Mouse (Mus musculus) embryonic facial prominence, embryonic 13.5 days (tissue): ENCODE measurements around the gene Lhfp. TPM values are rescaled to one million over a fixed set of nuclear protein-coding genes. Genes with fewer than 3 reads are reported as not detected.

Experiments
- ATAC-seq: fragments of 200-750 bp; cut with Nextera tagmentation; 2 replicates; pipeline ENCODE4 v1.8.0; 2017; ENCODE audit warnings: low read depth; ENCODE audit not compliant: insufficient number of reproducible peaks, insufficient read depth, low FRiP score, low TSS enrichment
- H3K27ac ChIP-seq: fragments of 300-500 bp; sonication (generic); 2 replicates; pipeline ENCODE4 v1.5.1; 2015; ENCODE audit warnings: moderate library complexity, mild to moderate bottlenecking, inconsistent platforms
- H3K27me3 ChIP-seq: fragments of 300-500 bp; sonication (generic); 2 replicates; pipeline ENCODE4 v1.6.1; 2015; ENCODE audit warnings: mild to moderate bottlenecking, inconsistent platforms
- H3K36me3 ChIP-seq: fragments of 300-500 bp; sonication (generic); 2 replicates; pipeline ENCODE4 v1.6.1; 2015; ENCODE audit warnings: mild to moderate bottlenecking, inconsistent platforms
- H3K4me1 ChIP-seq: fragments of 300-500 bp; sonication (generic); 2 replicates; pipeline ENCODE4 v1.6.1; 2015; ENCODE audit warnings: inconsistent platforms
- H3K4me2 ChIP-seq: fragments of 300-500 bp; sonication (generic); 2 replicates; pipeline ENCODE4 v1.6.1; 2015; ENCODE audit warnings: moderate library complexity, mild to moderate bottlenecking, inconsistent platforms
- H3K4me3 ChIP-seq: fragments of 300-500 bp; sonication (generic); 2 replicates; pipeline ENCODE4 v1.5.1; 2015; ENCODE audit warnings: mild to moderate bottlenecking, inconsistent platforms
- H3K9ac ChIP-seq: fragments of 300-500 bp; sonication (generic); 2 replicates; pipeline ENCODE4 v1.6.1; 2015; ENCODE audit warnings: mild to moderate bottlenecking, inconsistent platforms
- H3K9me3 ChIP-seq: fragments of 300-500 bp; sonication (generic); 2 replicates; pipeline ENCODE4 v1.6.1; 2016; ENCODE audit warnings: inconsistent platforms
- WGBS: fragments of 180-500 bp; shearing (Covaris S2); methylation state at CpG from one replicate; pipeline ENCODE4 v1.1.7; 2015; ENCODE audit warnings: mixed read lengths; 5-methylcytosine and 5-hydroxymethylcytosine counted together
- polyA plus RNA-seq: library from polyadenylated mRNA; unstranded; fragments of >200 nt; fragmentation: Nextera tagmentation; extraction: Ambion mirVana; gene quantifications from 2 replicates; pipeline ENCODE4 v1.2.1, GENCODE M21; 2015

Gene Lhfp
- polyA plus RNA-seq, 1 experiment from 2014 or later: 44.7 TPM

DNA sequence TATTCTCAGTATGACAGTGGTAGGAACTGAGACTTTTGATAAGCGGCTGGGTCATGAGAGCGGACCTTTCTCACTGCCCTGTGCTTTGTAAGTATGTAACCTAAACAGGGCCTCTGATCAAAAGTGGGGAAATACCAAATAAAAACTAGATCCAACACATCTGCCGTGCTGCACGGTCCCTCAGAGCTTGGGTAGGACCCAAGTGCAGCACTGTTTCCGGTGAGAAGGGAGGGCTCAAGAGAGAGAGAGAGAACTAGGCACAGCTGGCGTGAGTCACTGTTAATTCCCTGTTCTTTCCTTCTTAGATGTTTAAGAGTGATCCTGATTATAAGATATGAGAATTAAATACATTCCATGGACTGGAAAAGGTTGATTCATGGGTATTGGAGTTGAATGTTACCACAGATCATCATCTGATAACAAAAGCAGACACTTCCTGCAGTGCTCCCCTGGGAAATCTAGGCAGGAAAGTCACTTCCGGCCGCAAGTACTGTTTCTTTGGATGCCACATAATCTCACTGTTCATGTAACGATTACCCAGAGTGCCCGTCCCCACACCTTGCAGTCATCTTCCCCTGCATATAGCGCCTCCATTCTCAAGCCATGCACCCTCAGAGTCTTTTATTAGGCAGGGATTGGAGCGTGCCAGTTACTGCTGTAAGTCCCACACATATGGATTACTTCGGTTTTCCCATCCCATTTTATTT lies 243.3 kb downstream of the Lhfp start:
- H3K27me3 ChIP-seq: no peaks in the 10 kb centered on the region
- no peak overlapping the region for H3K4me3 ChIP-seq
- no peak overlapping the region for H3K9ac ChIP-seq
- 66% methylated on average over 13 of the region's 13 CpGs for WGBS
- ATAC-seq: no peak
- no peaks in the 10 kb centered on the region for H3K4me1 ChIP-seq
- H3K36me3 ChIP-seq: no peaks in the 10 kb centered on the region
- no peaks in the 10 kb centered on the region for H3K9me3 ChIP-seq
- H3K27ac ChIP-seq: no peak overlapping the region
- H3K4me2 ChIP-seq: no peak overlapping the region

DNA sequence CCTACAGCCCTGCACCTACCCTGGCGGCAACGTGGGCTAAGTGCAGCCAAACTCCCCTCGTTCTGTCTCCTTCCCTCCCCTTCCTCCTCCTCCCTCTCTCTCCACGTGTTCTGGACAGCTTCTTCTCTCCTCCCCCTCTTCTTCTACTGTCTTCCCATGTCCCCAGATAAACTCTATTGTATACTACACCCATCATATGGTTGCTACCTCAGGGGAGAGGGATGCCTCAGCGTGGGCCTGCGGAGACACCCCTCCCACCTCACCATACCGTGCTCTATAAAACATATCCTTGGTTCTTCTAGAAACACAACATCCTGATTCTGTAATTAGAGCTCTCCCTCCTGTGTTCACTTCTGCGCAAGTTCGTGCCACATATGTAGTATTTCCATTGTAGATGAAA lies 247.3 kb downstream of the Lhfp start:
- Histone ChIP-seq H3K27ac (no peak overlapping the region), H3K4me2 (no peak overlapping the region), H3K9me3 (no peaks in the 10 kb centered on the region), H3K9ac (no peak overlapping the region), H3K4me1 (no peaks in the 10 kb centered on the region), H3K4me3 (no peak overlapping the region), H3K36me3 (no peaks in the 10 kb centered on the region), H3K27me3 (peaks cover 3% of the 10 kb centered on the region; the same call in 1 of the 2 replicates)
- WGBS: 54% methylated on average over 9 of the region's 9 CpGs
- no peak for ATAC-seq

DNA sequence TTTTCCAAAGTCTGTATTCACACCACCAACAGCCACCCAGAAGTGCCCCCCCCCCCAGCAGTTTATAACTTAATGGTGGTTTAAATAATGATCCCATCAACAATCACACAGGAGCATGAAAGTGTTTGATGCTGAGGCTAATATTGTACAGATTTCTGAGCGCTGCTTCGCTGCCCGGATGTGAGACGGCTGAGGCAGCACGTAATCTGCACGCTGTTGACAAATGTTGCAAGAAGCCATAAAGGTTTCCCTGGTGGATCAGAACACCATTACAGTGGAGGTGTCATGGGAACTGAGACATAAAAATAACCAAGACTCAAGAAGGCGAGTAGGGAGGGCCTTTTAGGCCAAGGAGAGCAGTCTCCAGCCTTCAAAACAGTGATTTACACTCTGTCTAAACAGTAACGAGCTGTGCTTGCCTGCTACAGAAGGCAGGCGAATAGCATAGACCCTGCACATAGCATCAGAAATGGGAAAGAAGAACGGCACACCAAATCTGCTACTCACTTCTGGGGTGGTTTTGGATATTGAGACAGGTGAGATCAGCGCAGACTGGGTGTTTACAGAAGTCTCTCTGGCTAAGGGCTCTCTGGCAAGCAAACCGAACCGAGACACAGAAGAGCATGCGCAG lies 248.4 kb downstream of the Lhfp start:
- H3K27me3 ChIP-seq: peaks cover 3% of the 10 kb centered on the region; the same call in 1 of the 2 replicates
- no peak for ATAC-seq
- H3K4me2 ChIP-seq: no peak overlapping the region
- 81% methylated on average over 14 of the region's 14 CpGs for WGBS
- H3K9me3 ChIP-seq: no peaks in the 10 kb centered on the region
- no peak overlapping the region for H3K27ac ChIP-seq
- no peaks in the 10 kb centered on the region for H3K36me3 ChIP-seq
- no peaks in the 10 kb centered on the region for H3K4me1 ChIP-seq
- H3K4me3 ChIP-seq: no peak overlapping the region
- no peak overlapping the region for H3K9ac ChIP-seq

DNA sequence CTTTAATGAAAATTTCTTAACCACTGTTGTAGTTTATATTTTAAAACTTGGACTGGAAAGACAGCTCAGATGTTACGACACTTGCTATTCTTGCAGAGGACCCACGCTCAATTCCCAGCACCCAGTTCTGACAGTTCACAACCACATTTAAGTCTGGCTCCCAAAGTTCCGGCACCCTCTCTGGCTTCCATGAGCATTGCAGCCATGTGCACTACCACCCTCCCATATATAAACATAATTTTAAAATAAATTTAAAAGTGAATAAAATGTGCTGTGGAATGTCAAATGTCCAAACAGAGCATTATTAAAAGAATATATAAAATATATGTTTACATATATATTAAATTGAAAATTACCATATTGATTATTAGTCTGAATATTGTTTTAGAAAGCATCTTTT lies 249.9 kb downstream of the Lhfp start:
- Histone ChIP-seq H3K4me2 (no peak overlapping the region), H3K9ac (no peak overlapping the region), H3K9me3 (no peaks in the 10 kb centered on the region), H3K27me3 (peaks cover 3% of the 10 kb centered on the region; the same call in 1 of the 2 replicates), H3K36me3 (no peaks in the 10 kb centered on the region), H3K4me1 (no peaks in the 10 kb centered on the region), H3K4me3 (no peak overlapping the region), H3K27ac (no peak overlapping the region)
- ATAC-seq: no peak
- 93% methylated on average over 3 of the region's 3 CpGs for WGBS

DNA sequence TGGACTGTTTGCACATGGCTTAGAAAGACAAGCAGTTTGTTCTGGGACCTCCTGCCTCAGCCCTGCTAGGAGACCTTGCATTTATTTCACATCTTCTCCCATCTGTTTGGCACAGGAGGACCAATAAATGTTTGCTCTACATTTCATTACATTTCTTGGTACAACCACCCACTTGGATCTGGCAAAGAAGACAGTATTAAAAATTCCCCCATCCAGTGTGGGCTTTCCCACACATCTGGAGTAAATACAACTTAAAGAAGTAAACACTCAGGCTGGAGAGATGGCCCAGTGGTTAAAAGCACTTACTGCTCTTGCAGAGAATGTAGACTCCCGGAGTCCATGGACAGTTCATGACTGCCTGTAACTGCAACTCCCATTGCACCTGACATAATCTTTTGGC lies 250.6 kb downstream of the Lhfp start:
- H3K4me2 ChIP-seq: no peak overlapping the region
- H3K36me3 ChIP-seq: no peaks in the 10 kb centered on the region
- peaks cover 3% of the 10 kb centered on the region; the same call in 1 of the 2 replicates for H3K27me3 ChIP-seq
- no peak for ATAC-seq
- H3K4me1 ChIP-seq: no peaks in the 10 kb centered on the region
- no peaks in the 10 kb centered on the region for H3K9me3 ChIP-seq
- no peak overlapping the region for H3K4me3 ChIP-seq
- H3K27ac ChIP-seq: no peak overlapping the region
- H3K9ac ChIP-seq: no peak overlapping the region
- 57% methylated on average over 1 of the region's 1 CpGs for WGBS

DNA sequence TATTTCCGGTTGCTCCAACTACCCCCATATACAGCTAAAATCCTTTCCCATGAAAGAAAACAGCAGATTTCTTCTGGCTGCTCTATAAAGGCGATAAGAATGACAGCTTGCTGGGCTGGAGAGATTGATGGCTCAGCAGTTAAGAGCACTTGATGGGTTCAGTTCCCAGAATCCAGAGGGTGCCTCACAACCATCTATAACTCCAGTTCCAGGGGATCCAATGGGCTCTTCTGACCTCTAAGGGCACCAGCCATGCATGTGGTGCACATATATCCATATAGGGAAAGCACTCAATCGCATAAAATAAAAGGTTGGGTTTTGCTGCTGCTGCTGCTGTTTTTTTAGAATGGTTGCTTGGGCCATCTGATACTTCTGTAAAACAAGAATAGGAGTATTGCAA lies 251.1 kb downstream of the Lhfp start:
- H3K36me3 ChIP-seq: no peaks in the 10 kb centered on the region
- WGBS: 82% methylated on average over 3 of the region's 3 CpGs
- ATAC-seq: no peak
- no peak overlapping the region for H3K27ac ChIP-seq
- no peaks in the 10 kb centered on the region for H3K9me3 ChIP-seq
- H3K9ac ChIP-seq: no peak overlapping the region
- no peak overlapping the region for H3K4me2 ChIP-seq
- no peaks in the 10 kb centered on the region for H3K4me1 ChIP-seq
- H3K27me3 ChIP-seq: peaks cover 3% of the 10 kb centered on the region; the same call in 1 of the 2 replicates
- no peak overlapping the region for H3K4me3 ChIP-seq

DNA sequence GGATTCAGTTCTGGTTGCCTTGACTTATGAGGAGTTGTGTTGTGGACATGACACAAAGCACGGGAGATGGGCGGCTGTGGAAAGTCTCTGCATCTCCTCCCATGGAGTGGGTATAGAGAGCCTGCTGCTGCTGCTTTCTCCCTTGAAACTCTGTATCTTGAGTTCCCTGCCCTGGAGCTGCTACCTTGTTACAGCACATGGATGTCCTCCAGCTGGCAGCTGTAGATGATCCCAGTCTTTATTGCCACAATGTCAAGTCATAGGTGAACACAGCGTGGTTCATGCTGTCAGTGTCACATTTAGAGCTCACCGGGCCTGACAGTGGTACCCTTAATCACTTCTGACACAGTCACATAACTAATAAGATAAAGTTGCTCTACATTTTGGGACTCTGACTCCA lies 251.7 kb downstream of the Lhfp start:
- no peak for ATAC-seq

DNA sequence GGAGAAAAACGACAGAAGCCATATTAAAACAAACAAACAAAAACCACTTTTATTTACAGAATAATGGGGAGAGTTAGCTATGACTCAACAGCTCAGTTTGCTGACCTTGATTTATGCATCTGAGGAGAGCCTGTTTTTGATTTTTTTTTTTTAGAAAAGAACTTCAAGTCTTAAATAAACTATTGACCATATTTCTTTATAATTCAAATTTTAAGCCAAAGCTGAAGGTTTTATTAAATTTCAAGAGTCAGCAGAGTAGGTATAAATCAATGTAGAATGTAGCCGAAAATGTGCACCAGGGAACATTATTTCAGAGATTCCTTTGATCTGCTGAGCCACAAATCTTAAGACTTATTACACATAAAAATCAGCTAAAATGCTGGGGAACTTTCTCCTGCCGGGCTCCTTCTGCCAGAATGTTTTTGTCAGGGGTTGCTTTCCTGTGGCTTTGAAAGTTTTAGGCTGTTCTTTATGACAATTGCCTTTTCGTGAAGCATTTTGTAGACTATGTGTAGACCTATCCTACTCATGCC lies 252.6 kb downstream of the Lhfp start:
- no peak overlapping the region for H3K4me2 ChIP-seq
- H3K9me3 ChIP-seq: no peaks in the 10 kb centered on the region
- H3K4me1 ChIP-seq: no peaks in the 10 kb centered on the region
- H3K27ac ChIP-seq: no peak overlapping the region
- 51% methylated on average over 4 of the region's 4 CpGs for WGBS
- no peak for ATAC-seq
- no peak overlapping the region for H3K9ac ChIP-seq
- no peaks in the 10 kb centered on the region for H3K36me3 ChIP-seq
- no peak overlapping the region for H3K4me3 ChIP-seq
- H3K27me3 ChIP-seq: peaks cover 3% of the 10 kb centered on the region; the same call in 1 of the 2 replicates

More for the DNA sequence above, 251.7 kb downstream of the Lhfp start:
- H3K4me1 ChIP-seq: no peaks in the 10 kb centered on the region
- H3K36me3 ChIP-seq: no peaks in the 10 kb centered on the region
- WGBS: 90% methylated on average over 4 of the region's 4 CpGs
- H3K4me2 ChIP-seq: no peak overlapping the region
- no peaks in the 10 kb centered on the region for H3K9me3 ChIP-seq
- no peak overlapping the region for H3K27ac ChIP-seq
- peaks cover 3% of the 10 kb centered on the region; the same call in 1 of the 2 replicates for H3K27me3 ChIP-seq
- no peak overlapping the region for H3K4me3 ChIP-seq
- no peak overlapping the region for H3K9ac ChIP-seq

DNA sequence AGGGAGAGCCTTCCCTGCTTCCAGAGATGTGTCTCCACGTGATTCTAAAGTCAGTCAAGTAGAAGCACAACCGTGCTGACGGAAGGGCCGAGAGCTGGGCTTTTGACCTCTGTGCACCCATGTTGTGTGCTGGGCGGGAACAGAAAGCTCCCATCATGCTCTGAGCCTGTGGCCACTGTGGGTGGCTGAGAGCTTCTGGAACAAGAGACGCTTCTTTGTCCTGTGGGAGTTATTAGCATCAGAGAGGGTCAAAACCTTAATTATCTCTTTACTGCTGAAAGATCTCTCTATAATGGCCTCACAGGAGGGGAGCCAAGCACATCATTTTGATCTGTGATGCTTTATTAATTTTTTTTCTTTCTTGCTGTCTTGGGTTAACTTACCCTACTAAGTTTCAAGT lies 253.5 kb downstream of the Lhfp start:
- no peak overlapping the region for H3K4me2 ChIP-seq
- 56% methylated on average over 6 of the region's 6 CpGs for WGBS
- no peak overlapping the region for H3K27ac ChIP-seq
- no peaks in the 10 kb centered on the region for H3K9me3 ChIP-seq
- H3K4me3 ChIP-seq: no peak overlapping the region
- peaks cover 3% of the 10 kb centered on the region; the same call in 1 of the 2 replicates for H3K27me3 ChIP-seq
- no peak overlapping the region for H3K9ac ChIP-seq
- no peaks in the 10 kb centered on the region for H3K36me3 ChIP-seq
- no peaks in the 10 kb centered on the region for H3K4me1 ChIP-seq
- no peak for ATAC-seq

DNA sequence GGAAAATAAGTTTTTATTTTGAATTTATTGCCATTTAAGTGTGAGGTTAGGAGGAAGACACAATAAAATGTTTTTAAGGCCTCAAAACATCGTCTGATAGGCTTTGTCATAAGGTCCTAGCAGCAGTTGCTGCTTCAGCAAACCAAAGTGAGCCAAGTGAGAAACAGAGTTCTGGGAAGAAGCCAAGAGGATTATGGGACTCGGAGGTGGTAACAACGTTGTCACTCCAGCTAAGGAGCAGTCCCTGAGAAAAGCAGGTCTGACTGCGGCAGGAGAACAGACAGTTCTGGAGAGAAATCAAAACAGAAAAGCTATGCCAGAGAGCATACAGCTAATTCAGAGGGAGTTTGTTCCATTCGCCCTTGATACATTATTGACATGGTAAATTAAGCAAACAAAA lies 260.5 kb downstream of the Lhfp start:
- 66% methylated on average over 5 of the region's 5 CpGs for WGBS
- Histone ChIP-seq H3K4me3 (no peak overlapping the region), H3K9me3 (peaks cover 9% of the 10 kb centered on the region), H3K4me2 (no peak overlapping the region), H3K27me3 (no peaks in the 10 kb centered on the region), H3K4me1 (no peaks in the 10 kb centered on the region), H3K9ac (no peak overlapping the region), H3K36me3 (no peaks in the 10 kb centered on the region), H3K27ac (no peak overlapping the region)
- no peak for ATAC-seq

DNA sequence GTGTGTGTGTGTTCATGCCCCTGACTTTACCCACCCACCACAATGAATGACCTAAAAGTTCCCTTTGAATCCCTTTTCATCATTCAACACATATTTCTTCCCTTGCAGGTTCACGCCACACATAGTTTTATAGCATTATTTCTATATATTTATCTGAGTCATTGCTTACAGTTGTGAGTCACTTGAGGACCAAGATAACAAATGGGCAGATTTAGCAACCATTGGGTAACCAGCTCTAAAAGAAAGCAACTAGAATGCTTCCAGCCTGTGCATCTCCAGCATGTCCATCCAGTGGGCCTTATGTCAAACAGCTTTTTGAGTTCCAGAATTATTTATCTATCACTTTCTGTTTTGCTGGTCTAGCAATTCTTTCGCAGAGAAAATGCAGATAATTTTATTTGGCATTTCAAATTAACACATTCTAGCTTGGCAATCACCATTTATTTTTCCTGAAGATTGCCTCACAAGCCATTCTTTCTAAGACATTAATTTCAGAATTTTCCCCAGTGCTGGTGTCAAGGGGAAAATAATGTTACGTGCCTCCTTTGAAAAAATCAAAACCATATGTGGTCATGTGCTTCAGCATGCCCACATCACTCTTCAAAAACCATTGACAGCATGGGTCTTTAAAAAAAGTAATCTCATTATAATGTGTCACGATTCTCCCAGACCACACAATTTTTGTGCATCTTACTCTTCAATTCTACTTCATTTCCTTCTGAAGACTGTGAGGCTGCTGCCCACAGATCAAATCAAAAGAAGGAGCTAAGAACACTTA lies 263.0 kb downstream of the Lhfp start:
- no peak overlapping the region for H3K27ac ChIP-seq
- H3K4me3 ChIP-seq: no peak overlapping the region
- H3K4me1 ChIP-seq: no peaks in the 10 kb centered on the region
- no peak for ATAC-seq
- 52% methylated on average over 4 of the region's 4 CpGs for WGBS
- no peaks in the 10 kb centered on the region for H3K36me3 ChIP-seq
- peaks cover 9% of the 10 kb centered on the region for H3K9me3 ChIP-seq
- H3K27me3 ChIP-seq: no peaks in the 10 kb centered on the region
- no peak overlapping the region for H3K9ac ChIP-seq
- H3K4me2 ChIP-seq: no peak overlapping the region
